Comparison of ENCODE assay signal across 8 mouse cellular contexts in the genomic region with DNA sequence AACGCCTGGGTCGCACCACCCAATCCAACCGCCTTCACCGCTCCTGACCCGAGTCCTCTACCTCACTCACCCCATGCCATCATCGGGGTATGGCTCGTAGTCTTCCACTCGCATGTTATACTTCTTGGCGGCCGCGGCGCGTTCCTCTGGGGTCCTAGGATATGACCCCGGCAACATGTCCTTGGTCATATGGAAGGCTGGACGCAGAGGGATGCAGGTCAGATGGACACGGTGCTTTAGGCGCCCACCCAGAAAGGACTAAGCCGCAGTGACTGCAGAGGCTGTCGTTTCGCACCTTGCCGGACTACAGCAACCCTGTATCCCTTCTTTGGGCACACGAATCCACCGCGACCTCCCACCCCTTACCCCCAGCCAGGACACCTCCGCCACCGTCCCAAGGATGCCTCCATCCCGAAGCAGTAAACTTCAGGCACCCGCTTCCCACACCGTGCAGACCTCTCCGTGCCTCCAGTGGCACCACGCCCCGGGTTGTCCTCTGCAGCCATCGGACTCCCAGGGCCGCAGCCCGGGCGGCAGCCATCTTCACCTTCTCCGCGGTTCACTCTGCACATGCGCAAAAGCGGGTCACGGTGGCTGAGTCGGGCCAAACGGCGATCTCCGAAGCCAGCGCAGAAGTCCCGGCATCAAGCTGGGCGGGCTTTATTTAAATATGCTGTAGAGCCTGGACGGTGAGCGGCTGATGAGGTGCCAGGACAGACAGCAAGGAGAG. TPM values are rescaled to one million over a fixed set of nuclear protein-coding genes. Genes with fewer than 3 reads are reported as not detected.
A peak's percentile ranks its signal among the peaks of the same experiment; 100 is the strongest.
DNase-seq lines count a peak whose midpoint lies in the region; ATAC-seq and TF ChIP-seq lines count a peak whose summit lies in the region.

Gene Ndufb8, minus strand, starts transcription at position 580 of the 730 bp plus-strand sequence.

- peak; percentile 81 for ATAC-seq in forebrain, embryonic 15.5 days (replicated peaks)
- peak; percentile 90 for ATAC-seq in neutrophil, adult 5-6 weeks (ENCODE audit: extremely low read depth, insufficient number of reproducible peaks, low FRiP score, poor library complexity, severe bottlenecking)

- peak within 1 kb of the TSS; percentile 62 for H3K27ac ChIP-seq in forebrain, embryonic 15.5 days (replicated peaks)

- no peaks in the 10 kb centered on the region for H3K9me3 ChIP-seq in forebrain, embryonic 15.5 days

- H3K4me2 ChIP-seq in forebrain, embryonic 15.5 days (replicated peaks) = peak within 1 kb of the TSS; percentile 68

- peak; percentile 88; the same call in 1 of the 2 replicates for TF ChIP-seq POLR2A in lung, adult 2 months (IDR thresholded peaks at IDR 0.05; ENCODE audit: borderline replicate concordance, extremely low read depth, low read depth, low read length)

- peak; percentile 97 for DNase-seq in ES-CJ7 (ENCODE audit: low read depth, low spot score)
- peak; percentile 94 for DNase-seq in cerebellum, adult 11 months
- DNase-seq in heart, postnatal 25 days (ENCODE audit: low spot score) = peak; percentile 88
- peak; percentile 92 to 96 for DNase-seq in layer of hippocampus, adult 18-20 months (ENCODE audit: low spot score in 2 of 2)
- peak; percentile 96 for DNase-seq in lung, adult 2 months
- DNase-seq in thymus, adult 18-20 months = peak; percentile 84 to 85

- WGBS in forebrain, embryonic 15.5 days = under 1% methylated on average over 50 of the region's 50 CpGs
- WGBS in lung, adult 2 months = under 1% methylated on average over 50 of the region's 50 CpGs

- TF ChIP-seq CTCF in lung, adult 2 months (IDR thresholded peaks at IDR 0.05; ENCODE audit: insufficient read depth, low read length) = no peak

- H3K36me3 ChIP-seq in forebrain, embryonic 15.5 days = peaks cover 30% of the 10 kb centered on the region

- H3K4me1 ChIP-seq in forebrain, embryonic 15.5 days = peaks cover 21% of the 10 kb centered on the region
- H3K4me1 ChIP-seq in lung, adult 2 months (ENCODE audit: control insufficient read depth, insufficient read depth, low read length) = no peaks in the 10 kb centered on the region

- intact Hi-C loops in heart, postnatal 25 days (cut with DNase I) = no loop called here

- peak within 1 kb of the TSS; percentile 80 for H3K4me3 ChIP-seq in forebrain, embryonic 15.5 days
- peak within 1 kb of the TSS; percentile 99 for H3K4me3 ChIP-seq in lung, adult 2 months (replicated peaks; ENCODE audit: extremely low read depth, low read depth, low read length)

- peaks cover 7% of the 10 kb centered on the region; the same call in 1 of the 2 replicates for H3K27me3 ChIP-seq in forebrain, embryonic 15.5 days

- peak within 1 kb of the TSS; percentile 86 for H3K9ac ChIP-seq in forebrain, embryonic 15.5 days (replicated peaks)

RNA-seq across cellular contexts. Expression of gene Ndufb8, which starts in this region (rescaled TPM):
- 428 and 451 TPM in 2 replicates for polyA plus RNA-seq in forebrain, embryonic 15.5 days (2015; fragmentation: Nextera tagmentation; extraction: Ambion mirVana)
- total RNA-seq in heart, postnatal 25 days (2021) = 1,000 to 10,000 TPM; 2,025 to 2,150 TPM
- 100 to 1,000 TPM; 379 to 385 TPM for total RNA-seq in layer of hippocampus, adult 18-20 months (2021)
- polyA plus RNA-seq in lung, adult 2 months (2012; rRNA removed) = 251 and 363 TPM in 2 replicates
- total RNA-seq in neutrophil, adult 5-6 weeks (2017) = 71.2 and 115 TPM in 2 replicates

Comparison
In these comparisons a context has a peak if more than half of its experiments do, and no peak if none do; other contexts are left out.
1. Peak in every context shown above with its lines: DNase-seq, ATAC-seq, H3K4me3 ChIP-seq and H3K27ac ChIP-seq.
2. RNA of gene Ndufb8 (total RNA-seq): 2,025 to 2,150 TPM in heart, postnatal 25 days; 379 to 385 TPM in layer of hippocampus, adult 18-20 months and 71.2 to 115 TPM in neutrophil, adult 5-6 weeks; every median in the first group is over 4 times any median in the second.